Mouse (Mus musculus) NIH3T3 (cell line): ENCODE results near the gene Tm4sf4.

ENCODE experiments used
- DNase-seq: peaks from one replicate; pipeline ENCODE4 v3.0.0-alpha.2; 2012; ENCODE audit warnings: low read depth

Tm4sf4 gene

GRCm38 (mm10) chr3:57474421-57474820 is 49.3 kb downstream of the Tm4sf4 start:
- no peak for DNase-seq

GRCm38 (mm10) chr3:57480640-57481039 is 55.5 kb downstream of the Tm4sf4 start:
- DNase-seq = peak; percentile 72

- DNase-seq = no peak
These were observed 56.9 kb downstream of the Tm4sf4 start for GRCm38 (mm10) chr3:57481981-57482380.

- no peak for DNase-seq
These were observed 61.0 kb downstream of the Tm4sf4 start for GRCm38 (mm10) chr3:57486068-57486467.

- peak; percentile 87 for DNase-seq
These were observed 62.5 kb downstream of the Tm4sf4 start for GRCm38 (mm10) chr3:57487455-57488153.
